Mouse (Mus musculus): ENCODE measurements around the gene Ubp1.

- TF ChIP-seq CTCF (IDR thresholded peaks at IDR 0.05; ENCODE audit: control insufficient read depth, insufficient read depth, insufficient read length) (no peak), MYOG (IDR thresholded peaks at IDR 0.05; ENCODE audit: control insufficient read depth, extremely low read depth, insufficient read length) (no peak)
Observed at GRCm38 (mm10) chr9:113935638-113936037, 4.9 kb downstream of the Ubp1 start.
